Mouse (Mus musculus): ENCODE measurements around the gene Ptp4a2.

DNA sequence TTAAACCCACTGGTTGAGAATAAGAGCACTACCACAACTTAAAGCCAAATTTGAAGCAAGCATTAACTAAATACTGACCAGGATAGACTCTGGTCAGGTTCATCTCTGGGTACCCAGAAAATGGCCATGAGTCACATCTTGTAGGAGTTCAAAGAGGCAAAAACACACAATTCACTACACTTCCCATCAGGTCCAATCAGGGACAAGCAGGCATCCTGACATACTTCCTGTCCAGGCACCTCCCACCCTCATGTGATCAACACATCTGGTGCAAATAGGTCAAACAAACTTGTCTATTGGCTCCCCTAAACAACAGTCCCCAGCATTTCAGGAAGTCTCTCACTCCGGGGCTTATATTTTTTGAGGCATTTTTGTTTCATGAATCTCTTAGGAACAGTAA, 7.7 kb upstream of the Ptp4a2 start:
- TF ChIP-seq CTCF (IDR thresholded peaks at IDR 0.05 in 2 of 3, conservative IDR thresholded peaks at IDR 0.05 in 1 of 3; ENCODE audit: control insufficient read depth in 1 of 3, insufficient read depth in 1 of 3, low read depth in 2 of 3, low read length in 3 of 3, poor library complexity in 1 of 3, severe bottlenecking in 1 of 3) (no peak), ELF1 (IDR thresholded peaks at IDR 0.05; ENCODE audit: low read depth, low read length) (0 out of 2 replicates have a peak, but pooled peaks have one; percentile 10), EP300 (IDR thresholded peaks at IDR 0.05; ENCODE audit: low read depth in 1 of 2, low read length in 2 of 2) (no peak), POLR2A (IDR thresholded peaks at IDR 0.05; ENCODE audit: control insufficient read depth in 1 of 2, insufficient read depth in 1 of 2, low read depth in 1 of 2, low read length in 2 of 2, poor library complexity in 1 of 2) (no peak), E2F4 (IDR thresholded peaks at IDR 0.05; ENCODE audit: borderline replicate concordance, low read depth, low read length) (no peak), USF2 (IDR thresholded peaks at IDR 0.05; ENCODE audit: borderline replicate concordance in 1 of 2, insufficient read depth in 1 of 2, low read depth in 1 of 2, low read length in 2 of 2) (no peak)
